Mouse (Mus musculus) adrenal gland, postnatal 10 days (tissue): ENCODE measurements around the gene Msx3. TPM values are rescaled to one million over a fixed set of nuclear protein-coding genes. Genes with fewer than 3 reads are reported as not detected.

Experiments
- DNase-seq: peaks from one replicate; pipeline ENCODE4 v3.0.0; 2021; ENCODE audit warnings: mixed read lengths
- long read RNA-seq, 2 experiments: library from polyadenylated mRNA; stranded (forward); transcript quantifications; one replicate each; pipeline ENCODE4 v2.0.0; 2021
- total RNA-seq, 2 experiments: library from RNA; stranded (reverse); gene quantifications; 2 replicates each; pipeline ENCODE4 v1.2.3; 2021

The Msx3 gene
- not detected for total RNA-seq
- long read RNA-seq, experiment 1: 0 reads
- long read RNA-seq, experiment 2: 0 reads

DNA sequence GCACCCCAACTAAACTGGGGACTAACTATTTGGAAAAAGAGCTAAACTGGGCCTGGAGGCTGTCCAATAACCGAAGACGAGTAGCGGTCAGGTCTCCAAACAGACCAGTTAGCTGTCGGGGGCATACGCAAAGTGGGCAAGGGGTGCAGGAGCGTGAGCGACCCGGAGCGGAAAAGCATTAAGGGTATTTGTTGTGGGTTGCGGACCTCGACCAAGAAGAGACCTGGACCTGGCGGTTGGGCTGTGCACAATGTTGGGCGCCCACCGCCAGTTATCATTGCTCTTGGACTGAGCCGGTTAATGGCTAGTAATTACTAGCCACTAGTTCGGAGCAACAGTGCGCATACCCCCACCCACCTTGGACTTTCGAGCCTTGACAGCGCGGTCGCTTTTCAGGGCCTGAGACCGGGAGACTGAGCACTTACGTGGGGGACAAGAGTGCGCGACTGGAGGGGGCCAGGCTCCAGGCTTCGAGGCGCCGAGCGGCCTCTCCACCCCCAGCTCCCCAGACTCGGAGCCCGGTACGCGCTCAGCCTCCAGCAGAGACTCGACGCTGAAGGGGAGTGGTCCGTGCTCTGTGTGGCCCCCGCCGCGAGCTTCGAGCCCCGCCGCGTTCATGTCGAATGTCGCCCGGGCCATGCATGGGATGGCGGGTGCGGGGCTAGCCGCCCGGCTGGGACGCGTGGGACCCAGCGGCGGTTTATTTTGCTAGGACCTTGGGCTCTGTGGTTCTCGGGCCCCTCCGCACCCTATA is at the start of gene Msx3:
TSS of gene Msx3 (minus strand) at position 729 of the 754 bp plus-strand sequence.
- DNase-seq: no peak

DNA sequence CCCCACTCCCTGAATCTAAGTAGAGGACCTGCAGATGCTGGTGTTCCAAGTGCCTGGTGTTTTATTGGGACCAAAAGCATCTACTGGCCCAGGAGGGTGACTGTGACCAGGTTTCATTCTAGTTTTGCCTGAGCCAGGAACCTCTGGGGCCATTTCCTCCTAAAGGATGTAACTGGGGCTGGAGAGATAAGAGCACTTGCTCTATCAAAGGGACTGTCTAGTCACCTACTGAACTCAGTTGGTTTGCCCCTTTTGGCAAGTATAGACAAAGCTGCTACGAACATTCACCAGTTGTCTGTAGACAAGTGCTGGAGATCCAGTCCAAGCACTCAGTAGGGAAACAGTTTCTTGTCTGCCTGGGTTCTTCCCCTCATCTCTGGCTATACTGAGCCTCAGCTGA is 49.6 kb upstream of the Msx3 start:
- no peak for DNase-seq

DNA sequence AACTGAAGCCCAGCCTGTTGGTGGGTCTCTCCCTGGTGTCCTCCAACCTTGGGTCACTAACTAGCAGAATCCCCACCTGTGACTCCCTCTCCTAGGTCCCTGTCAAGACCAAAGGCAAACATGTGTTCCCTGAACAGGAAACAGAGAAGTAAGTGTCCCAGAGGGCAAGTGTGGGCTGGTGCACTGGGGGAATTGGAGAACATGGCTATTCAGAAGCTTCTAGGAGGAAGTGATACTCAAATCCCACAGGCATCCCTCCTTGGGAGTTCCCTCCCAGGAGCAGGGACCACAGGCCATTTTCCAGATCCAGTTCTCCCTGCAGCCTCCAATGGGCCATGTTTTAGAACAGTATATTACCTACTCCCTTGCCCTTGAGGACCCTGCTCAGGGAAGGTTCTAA is 47.2 kb upstream of the Msx3 start:
- DNase-seq: no peak

GRCm38 (mm10) chr7:140095556-140095955 is 46.7 kb upstream of the Msx3 start:
- no peak for DNase-seq

GRCm38 (mm10) chr7:140094954-140095353 is 46.1 kb upstream of the Msx3 start:
- no peak for DNase-seq

- DNase-seq: no peak
Observed at GRCm38 (mm10) chr7:140092924-140093528, 44.1 kb upstream of the Msx3 start, which contains the start of gene Prap1. Gene Prap1, plus strand, starts transcription at chr7:140093395.

- no peak for DNase-seq
Observed at GRCm38 (mm10) chr7:140090601-140091000, 41.7 kb upstream of the Msx3 start.

DNA sequence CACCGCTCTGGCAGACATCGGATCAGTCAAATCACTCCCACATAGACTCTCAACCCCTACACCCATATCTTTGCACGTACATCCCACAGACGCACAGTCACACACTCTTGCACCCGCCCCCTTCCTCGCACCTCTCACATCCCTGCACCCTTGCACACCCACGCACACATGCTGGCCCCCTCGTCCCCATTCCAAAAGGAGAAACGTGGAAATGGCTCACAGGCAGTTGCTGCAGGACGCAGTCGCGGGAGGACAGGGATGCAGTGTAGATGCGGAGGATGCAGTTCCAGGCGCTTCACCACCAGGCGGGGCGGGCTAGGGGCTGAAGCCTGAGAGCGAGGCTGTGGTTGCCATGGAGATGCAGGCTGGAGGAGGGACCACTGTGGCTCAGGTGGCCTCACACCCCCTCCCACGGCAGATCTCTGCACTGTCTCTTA is 33.4 kb upstream of the Msx3 start, which contains the start of gene Caly:
TSS of gene Caly (minus strand) at position 307 of the 437 bp plus-strand sequence.
- DNase-seq: peak; percentile 46

DNA sequence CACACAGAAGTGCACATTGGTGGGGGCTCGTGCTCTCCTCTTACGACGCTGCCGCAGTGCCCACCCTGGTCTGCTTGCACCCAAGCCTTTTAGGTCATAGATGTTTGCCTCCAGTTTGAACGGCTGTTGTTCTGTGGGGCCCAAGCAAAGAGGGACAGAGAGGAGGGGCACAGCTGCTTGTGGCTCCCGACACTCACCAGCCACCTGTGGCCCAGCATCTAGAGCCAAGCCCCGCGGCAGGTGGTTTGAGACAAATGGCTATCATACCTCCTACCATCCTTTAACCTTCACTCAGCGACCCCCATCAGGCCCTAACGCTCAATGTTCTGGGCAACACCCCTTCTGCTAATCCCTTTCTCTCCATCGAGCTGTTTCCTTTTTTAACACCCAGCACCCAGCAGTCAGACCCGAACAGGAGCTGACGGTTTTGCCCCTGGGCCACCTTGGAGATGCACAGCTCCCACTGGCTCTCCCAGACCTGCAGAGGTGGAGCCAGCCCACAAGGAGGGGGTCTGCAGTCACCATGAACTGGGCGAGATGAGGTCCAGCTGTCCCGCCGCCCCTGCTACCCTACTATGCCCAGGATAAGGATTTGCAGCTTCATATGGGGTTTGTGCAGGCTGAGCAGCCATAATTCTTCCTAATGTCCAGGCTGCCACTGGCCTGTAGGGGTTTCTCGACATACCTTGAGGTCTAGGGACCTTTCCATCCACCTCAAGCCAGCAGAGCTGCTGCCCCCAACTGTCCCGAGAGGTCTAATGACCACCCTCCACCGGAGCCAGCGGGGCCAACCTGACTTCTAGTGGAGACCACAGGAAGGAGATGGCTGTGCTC is 32.7 kb upstream of the Msx3 start:
- DNase-seq: no peak

DNA sequence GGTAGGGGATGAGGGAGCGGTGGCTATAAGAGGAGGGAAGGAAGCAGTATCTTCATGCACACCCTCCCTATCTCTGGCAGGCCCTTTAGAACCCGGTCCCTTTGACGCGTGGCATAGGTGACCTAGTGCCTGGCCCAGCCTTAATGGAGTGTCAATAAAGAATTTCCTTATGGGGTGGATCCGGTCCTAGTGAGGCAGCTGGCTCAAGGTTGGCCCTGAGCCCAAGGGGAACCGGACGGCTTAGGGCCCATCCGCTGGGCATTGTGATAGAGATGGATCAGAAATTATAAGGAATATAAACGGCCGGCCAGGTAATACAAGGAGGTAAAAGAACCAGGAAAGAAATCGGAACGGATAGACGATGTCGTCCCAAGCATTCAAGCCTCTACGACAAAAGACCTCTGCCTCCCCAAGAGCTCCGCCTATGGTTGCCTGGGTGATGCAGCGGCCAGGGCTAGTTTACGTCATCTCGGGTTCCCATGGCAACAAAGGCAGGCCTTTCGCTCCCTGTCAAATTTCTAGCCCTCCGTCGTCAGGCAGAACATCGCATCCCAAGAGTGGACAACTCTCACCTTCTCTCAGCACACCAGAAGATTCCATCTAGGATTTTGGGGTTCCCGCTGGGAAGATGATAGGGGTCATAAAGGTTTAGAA is 31.7 kb upstream of the Msx3 start:
- DNase-seq: peak; percentile 89

- peak; percentile 81 for DNase-seq
Observed at GRCm38 (mm10) chr7:140078711-140079110, 29.8 kb upstream of the Msx3 start.

DNA sequence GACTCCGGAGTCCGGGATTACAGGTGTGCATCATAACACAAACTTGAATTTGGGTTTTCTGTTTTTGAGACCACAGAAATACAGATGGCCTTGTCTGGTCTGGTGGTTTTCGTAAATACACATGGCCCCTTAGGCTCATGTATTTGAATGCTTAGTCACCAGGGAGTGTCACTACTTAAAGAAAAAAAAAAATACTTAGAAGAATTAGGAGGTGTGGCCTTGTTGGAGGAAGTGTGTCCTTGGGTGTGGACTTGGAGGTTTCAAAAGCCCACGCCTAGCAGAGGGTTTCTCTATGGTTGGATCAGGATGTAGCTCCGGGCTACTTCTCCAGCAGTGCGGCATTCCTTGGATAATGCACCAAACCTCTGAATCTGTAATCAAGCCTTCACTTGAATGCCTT is 28.8 kb upstream of the Msx3 start:
- no peak for DNase-seq

- peak; percentile 36 for DNase-seq
Observed at GRCm38 (mm10) chr7:140070042-140070711, 21.3 kb upstream of the Msx3 start.

DNA sequence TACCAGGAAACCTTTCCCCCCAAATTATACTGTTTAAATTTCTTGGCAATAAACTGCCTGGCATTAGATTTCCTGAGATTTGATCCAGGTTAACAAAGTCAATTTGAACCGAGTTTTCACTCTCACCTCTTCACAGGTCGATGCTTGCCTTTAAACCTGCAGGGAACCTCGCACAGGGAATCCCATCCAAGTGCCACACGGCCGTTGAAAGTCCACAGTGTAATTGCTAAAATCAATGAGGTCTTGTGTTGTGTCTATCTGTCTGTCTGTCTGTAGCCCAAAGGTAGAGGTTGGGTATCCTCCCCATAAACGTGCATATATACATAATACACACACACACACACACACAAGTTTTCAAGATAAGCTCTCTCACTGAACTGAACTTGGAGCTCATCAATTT is 18.5 kb upstream of the Msx3 start:
- DNase-seq: no peak

GRCm38 (mm10) chr7:140063092-140063491 is 14.2 kb upstream of the Msx3 start:
- DNase-seq: peak; percentile 81

DNA sequence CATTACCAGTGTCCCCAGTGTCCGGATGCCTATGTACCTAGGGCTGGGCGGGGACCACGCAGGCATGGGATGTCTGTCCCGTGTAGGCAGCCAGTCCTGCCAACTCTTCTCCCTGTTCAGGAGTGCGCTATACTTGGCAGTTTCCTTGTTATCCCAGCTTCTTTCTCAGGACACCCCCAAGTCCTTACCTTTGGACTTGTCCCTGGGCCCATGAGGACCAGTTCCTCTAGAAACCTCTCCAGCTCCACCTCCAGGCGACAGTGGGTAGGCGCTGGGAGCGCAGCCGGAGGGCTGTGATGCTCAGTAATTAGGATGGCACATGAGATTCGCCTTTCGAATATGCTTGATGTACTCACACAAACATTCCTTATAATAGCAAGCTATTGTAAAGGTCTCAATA is 13.4 kb upstream of the Msx3 start:
- peak; percentile 45 for DNase-seq

GRCm38 (mm10) chr7:140061832-140062130 is 12.9 kb upstream of the Msx3 start:
- DNase-seq: no peak

DNA sequence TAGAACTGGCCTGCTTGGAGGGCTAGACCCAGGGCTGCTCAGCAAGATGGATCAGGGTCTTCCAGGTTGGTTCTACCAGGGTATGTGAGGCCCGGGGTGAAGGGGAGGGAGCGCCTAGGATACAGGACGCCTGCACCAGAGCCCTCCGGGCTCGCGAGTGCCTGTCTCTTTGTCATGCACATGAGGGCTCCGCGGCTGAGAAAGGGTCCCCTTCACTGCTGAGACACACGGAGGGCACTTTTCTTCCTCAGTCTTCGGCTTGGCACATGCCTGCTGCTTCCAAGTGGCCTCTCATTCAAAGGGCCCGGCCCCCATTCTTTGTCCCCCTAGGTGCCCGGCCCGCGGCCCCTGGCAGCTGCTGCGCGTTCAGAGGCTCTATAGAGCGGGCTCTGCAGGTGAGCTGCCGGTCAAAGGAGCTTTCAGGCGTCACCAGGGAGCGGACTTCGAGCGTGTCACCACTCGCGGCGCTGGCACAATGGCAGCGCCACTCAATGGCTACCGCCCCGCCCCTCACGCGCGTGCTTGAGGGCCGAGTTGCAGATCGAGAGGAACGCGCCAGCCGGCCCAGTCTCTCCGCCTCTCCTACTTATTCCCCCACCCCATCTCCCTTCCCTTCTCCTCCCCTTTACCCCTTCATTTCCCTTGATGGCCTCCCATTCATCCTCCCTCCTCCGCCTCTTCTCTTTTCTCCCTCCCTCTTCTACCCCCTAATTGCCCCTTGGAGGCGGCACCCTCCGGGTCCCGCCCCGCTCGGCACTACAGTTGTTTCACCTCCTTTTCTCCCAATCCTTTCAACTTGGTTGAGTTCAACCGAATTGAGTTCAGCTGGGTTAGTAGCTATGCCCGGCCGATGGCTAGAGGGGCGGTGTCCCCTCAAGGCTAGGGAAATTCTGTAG is 12.3 kb upstream of the Msx3 start:
- peak; percentile 50 for DNase-seq

DNA sequence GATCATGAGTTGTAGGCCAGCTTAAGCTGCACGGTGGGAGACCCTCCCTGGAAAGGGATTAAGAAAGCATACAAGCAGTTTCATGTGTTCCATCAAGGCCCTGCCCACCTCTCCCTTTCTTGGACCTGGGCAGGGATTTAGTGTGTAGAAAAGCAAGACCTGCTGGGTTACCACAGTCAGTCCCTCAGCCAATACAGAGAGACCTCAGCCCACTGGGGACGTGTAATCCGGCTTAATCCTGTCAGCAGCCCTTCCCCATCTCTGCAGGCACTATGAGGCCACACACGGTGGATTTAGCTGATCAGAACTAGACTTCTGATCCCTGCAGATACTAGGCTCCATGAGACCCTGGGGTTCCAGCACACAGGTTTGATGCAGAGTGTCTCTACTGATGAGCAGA is 10.7 kb upstream of the Msx3 start:
- DNase-seq: no peak

DNA sequence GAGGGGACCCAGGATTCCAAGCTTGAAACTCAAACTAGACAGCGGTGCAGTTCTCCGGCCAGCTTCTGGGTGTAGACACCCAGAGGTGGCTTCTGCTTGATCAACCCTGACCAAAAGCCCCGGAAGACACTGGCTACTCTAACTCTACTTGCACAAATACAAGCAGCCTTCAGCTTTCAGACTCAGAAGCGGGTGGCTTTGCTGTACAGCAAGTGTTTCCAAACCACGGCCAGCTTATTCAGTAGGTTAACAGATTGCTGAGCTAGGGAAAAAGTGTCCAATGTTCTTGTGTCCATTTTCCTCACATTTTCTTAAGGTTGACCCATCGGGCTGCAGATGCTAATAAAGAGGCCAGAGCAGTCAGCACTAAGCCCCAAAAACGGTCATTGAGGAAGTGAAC is 9.6 kb upstream of the Msx3 start:
- DNase-seq: no peak
